In genomic region chr12:111088186-111088585, GRCm38 (mm10) we compare ENCODE assay signal across 9 mouse cellular contexts. TPM values are rescaled to one million over a fixed set of nuclear protein-coding genes. Genes with fewer than 3 reads are reported as not detected.
DNase-seq lines count a peak whose midpoint lies in the region; ATAC-seq and TF ChIP-seq lines count a peak whose summit lies in the region.
"Had no signal": no experiment of that assay in that cellular context is flagged by ENCODE, and none has a peak within 500 bp of the region (broad histone marks: within the 10 kb centered on the region; RNA-seq: fewer than 3 reads in every experiment).

No protein-coding gene starts in this region.

- H3K36me3 ChIP-seq in forebrain, embryonic 16.5 days (ENCODE audit: control insufficient read depth, insufficient read depth): peaks cover 4% of the 10 kb centered on the region; the same call in 1 of the 2 replicates
- H3K36me3 ChIP-seq in midbrain, postnatal 0 days (ENCODE audit: insufficient read depth, low read length): 0 out of 2 replicates have a peak, but pooled peaks cover 4% of the 10 kb centered on the region

- DNase-seq in urinary bladder, postnatal 14 days (ENCODE audit: low spot score): peak; percentile 78
- DNase-seq in urinary bladder, postnatal 10 days (ENCODE audit: low spot score): no peak
- peak; percentile 44 for DNase-seq in cerebellum, adult 11-12 months
- DNase-seq in left cerebral cortex, postnatal 4 days: peak; percentile 68
- peak; percentile 87 for DNase-seq in midbrain, postnatal 0 days (ENCODE audit: low spot score)
- peak; percentile 85 for DNase-seq in telencephalon, adult 2 months (ENCODE audit: low read depth, low spot score)

- peak; percentile 40 for ATAC-seq in forebrain, embryonic 16.5 days
- ATAC-seq in inflammation-experienced regulatory T-cells, adult 6 months: peak; percentile 77
- no peak for ATAC-seq in midbrain, postnatal 0 days (ENCODE audit: low FRiP score)

- no peaks in the 10 kb centered on the region for H3K27me3 ChIP-seq in forebrain, embryonic 16.5 days (replicated peaks; ENCODE audit: control insufficient read depth, insufficient read depth, low read length)
- no peaks in the 10 kb centered on the region for H3K27me3 ChIP-seq in midbrain, postnatal 0 days (ENCODE audit: insufficient read depth, low read length)
- H3K27me3 ChIP-seq: hindbrain, embryonic 15.5 days had no signal

- H3K9me3 ChIP-seq in forebrain, embryonic 16.5 days (ENCODE audit: control insufficient read depth, low read length): no peaks in the 10 kb centered on the region
- no peaks in the 10 kb centered on the region for H3K9me3 ChIP-seq in midbrain, postnatal 0 days (ENCODE audit: low read length)
- H3K9me3 ChIP-seq: hindbrain, embryonic 15.5 days had no signal

- peaks cover 8% of the 10 kb centered on the region for H3K4me1 ChIP-seq in forebrain, embryonic 16.5 days (replicated peaks; ENCODE audit: control insufficient read depth, insufficient read depth, low read length)
- H3K4me1 ChIP-seq in midbrain, postnatal 0 days (ENCODE audit: insufficient read depth, low read length): no peaks in the 10 kb centered on the region

- H3K4me3 ChIP-seq in forebrain, embryonic 16.5 days (replicated peaks; ENCODE audit: low read length): no peak overlapping the region
- H3K4me3 ChIP-seq in midbrain, postnatal 0 days (ENCODE audit: low read depth, low read length): no peak overlapping the region
- H3K4me3 ChIP-seq: hindbrain, embryonic 15.5 days had no signal

- no peak overlapping the region for H3K4me2 ChIP-seq in forebrain, embryonic 16.5 days (ENCODE audit: low read length)
- H3K4me2 ChIP-seq in midbrain, postnatal 0 days (ENCODE audit: low read depth, low read length, poor library complexity, severe bottlenecking): no peak overlapping the region
- H3K4me2 ChIP-seq: hindbrain, embryonic 15.5 days had no signal

- intact Hi-C loops in left cerebral cortex, postnatal 4 days (cut with DNase I): loop anchor here (10.0 kb wide), 1 partner anchor 77 kb away; the partner anchor contains the start of gene Traf3

- no peak overlapping the region for H3K9ac ChIP-seq in forebrain, embryonic 16.5 days (replicated peaks; ENCODE audit: low read depth, low read length)
- H3K9ac ChIP-seq in midbrain, postnatal 0 days (replicated peaks; ENCODE audit: low read length, poor library complexity, severe bottlenecking): no peak overlapping the region
- H3K9ac ChIP-seq: hindbrain, embryonic 15.5 days had no signal

- TF ChIP-seq CTCF in midbrain, postnatal 0 days (IDR thresholded peaks at IDR 0.05): peak; percentile 90

- WGBS in forebrain, embryonic 16.5 days: 32% methylated on average over 5 of the region's 5 CpGs
- 33% methylated on average over 5 of the region's 5 CpGs for WGBS in midbrain, postnatal 0 days

- no peak overlapping the region for H3K27ac ChIP-seq in forebrain, embryonic 16.5 days (ENCODE audit: low read length)
- H3K27ac ChIP-seq in midbrain, postnatal 0 days (ENCODE audit: low read depth, low read length): no peak overlapping the region

RNA-seq across cellular contexts. Expression of gene Rcor1, which starts 49.0 kb away (rescaled TPM):
- polyA plus RNA-seq in forebrain, embryonic 16.5 days (2015; fragmentation: Nextera tagmentation; extraction: Ambion mirVana): 7.6 and 8.3 TPM in 2 replicates
- polyA plus RNA-seq in inflammation-experienced regulatory T-cells, adult 6 months (2017; shearing (Covaris generic)): 10 to 100 TPM; 13.6 to 19.7 (median 14.7) TPM
- 10 to 100 TPM; 21.9 to 24.7 TPM for total RNA-seq in left cerebral cortex, postnatal 4 days (2021)
- 11.3 and 14.9 TPM in 2 replicates for total RNA-seq in midbrain, postnatal 0 days (2014; rRNA removed)
- polyA plus RNA-seq in midbrain, postnatal 0 days (2015; fragmentation: Nextera tagmentation; extraction: Ambion mirVana): 2.5 and 2.7 TPM in 2 replicates
